Mouse (Mus musculus) adrenal gland, postnatal 14 days (tissue): Measurements from ENCODE around the gene Ddx4. TPM values are rescaled to one million over a fixed set of nuclear protein-coding genes. Genes with fewer than 3 reads are reported as not detected.

Experiments
- DNase-seq: peaks from one replicate; pipeline ENCODE4 v3.0.0; 2021; ENCODE audit warnings: mixed read lengths
- total RNA-seq: library from RNA; stranded (reverse); gene quantifications from 2 replicates; pipeline ENCODE4 v1.2.3, GENCODE M21; 2021

Ddx4 gene
- total RNA-seq, 1 experiment from 2014 or later: 0.33 TPM

DNA sequence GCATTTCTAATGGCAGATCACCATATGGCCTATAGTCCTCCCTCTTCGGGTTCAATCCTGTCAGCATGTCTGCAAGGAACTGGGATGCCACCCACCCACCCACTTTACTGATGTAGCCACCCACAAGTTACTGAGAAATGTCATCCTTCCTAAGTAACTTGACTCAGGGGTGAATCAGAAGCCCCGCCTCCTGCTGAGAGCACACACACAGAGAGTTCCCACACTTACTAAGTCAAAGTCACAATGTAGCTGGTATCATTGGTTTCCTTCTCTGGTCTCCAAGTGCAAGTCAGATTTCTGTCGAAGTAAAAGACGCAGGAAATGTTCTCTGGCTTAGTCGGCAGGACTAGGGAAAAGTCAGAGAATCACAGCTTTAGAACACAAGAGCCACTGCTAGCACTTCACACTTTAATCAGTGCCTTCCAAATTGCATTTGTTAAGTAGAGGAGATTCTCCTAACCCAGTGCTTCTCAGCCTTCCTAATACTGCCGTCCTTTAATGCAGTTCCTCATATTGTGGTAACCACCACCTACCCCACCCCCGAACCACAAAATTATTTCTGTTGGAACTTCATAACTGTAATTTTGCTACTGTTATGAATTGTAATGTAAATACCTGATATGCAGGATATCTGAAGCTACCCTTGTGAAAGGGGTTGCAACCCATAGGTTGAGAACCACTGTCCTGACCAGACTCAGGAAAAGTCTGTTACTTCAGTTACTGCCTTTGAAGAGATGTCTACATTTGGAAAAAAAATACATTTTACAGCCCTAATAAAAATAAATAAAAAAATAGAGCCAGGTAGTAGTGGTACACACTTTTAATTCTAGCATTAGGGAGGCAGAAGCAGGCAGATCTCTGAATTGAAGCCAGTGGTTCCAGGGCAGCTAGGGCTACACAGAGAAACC lies 100.4 kb downstream of the Ddx4 start:
- no peak for DNase-seq

Other genes starting within 250 kb of the Ddx4 start
- 300 and 308 TPM in 2 replicates for gene Il6st, start 188.4 kb downstream of the Ddx4 start, total RNA-seq
- gene Il31ra, start 58.1 kb downstream of the Ddx4 start, total RNA-seq: 0.19 and 0.41 TPM in 2 replicates
- gene Slc38a9, start 8.3 kb upstream of the Ddx4 start, total RNA-seq: 18.6 and 25.4 TPM in 2 replicates
- gene Plpp1, start 148.3 kb upstream of the Ddx4 start, total RNA-seq: 181 and 182 TPM in 2 replicates